Mouse (Mus musculus) B cell, adult 2 months (primary cell): ENCODE measurements at regions not wholly inside any gene's neighbourhood (a gene's known extent, or its start where the extent isn't known, plus 50 kb on each side); places are given as distances from the start of the nearest gene placed in this dataset.

ENCODE experiments used
- DNase-seq, 2 experiments: peaks; one replicate each; pipeline ENCODE4 v3.0.0; 2022

GRCm38 (mm10) chr11:114425447-114425846, 242.9 kb upstream of the Rpl38 start:
- no peak for DNase-seq

GRCm38 (mm10) chr11:114423322-114423721, 245.0 kb upstream of the Rpl38 start:
- DNase-seq: no peak

GRCm38 (mm10) chr11:114419002-114419401, 249.3 kb upstream of the Rpl38 start:
- peak; percentile 21 to 26 for DNase-seq

GRCm38 (mm10) chr11:114416168-114416567, 252.2 kb upstream of the Rpl38 start:
- DNase-seq: peak; percentile 18 to 36

- no peak for DNase-seq
Observed at GRCm38 (mm10) chr11:114404401-114404800, 263.9 kb upstream of the Rpl38 start.

- DNase-seq: no peak
Observed at GRCm38 (mm10) chr11:114402556-114403320, 265.6 kb upstream of the Rpl38 start.

- peak in 1 of 2 experiments; percentile 5 for DNase-seq
Observed at GRCm38 (mm10) chr11:114400701-114401100, 267.6 kb upstream of the Rpl38 start.

- peak in 1 of 2 experiments; percentile 17 for DNase-seq
Observed at GRCm38 (mm10) chr11:114392161-114392560, 276.2 kb upstream of the Rpl38 start.

- peak; percentile 62 to 69 for DNase-seq
Observed at GRCm38 (mm10) chr11:114391553-114391952, 276.8 kb upstream of the Rpl38 start.

GRCm38 (mm10) chr11:114387091-114387490, 281.2 kb upstream of the Rpl38 start:
- no peak for DNase-seq

GRCm38 (mm10) chr11:114379411-114379824, 288.9 kb upstream of the Rpl38 start:
- no peak for DNase-seq

- no peak for DNase-seq
Observed at GRCm38 (mm10) chr11:114375921-114376320, 292.4 kb upstream of the Rpl38 start.

- DNase-seq: no peak
Observed at GRCm38 (mm10) chr11:114370708-114371107, 297.6 kb upstream of the Rpl38 start.

- DNase-seq: no peak
Observed at GRCm38 (mm10) chr11:114367779-114368178, 300.5 kb upstream of the Rpl38 start.

GRCm38 (mm10) chr11:114360946-114361345, 294.1 kb upstream of the Sdk2 start:
- DNase-seq: no peak

GRCm38 (mm10) chr11:114360321-114360720, 293.5 kb upstream of the Sdk2 start:
- DNase-seq: no peak

- no peak for DNase-seq
Observed at GRCm38 (mm10) chr11:114352146-114352795, 285.4 kb upstream of the Sdk2 start.

- no peak for DNase-seq
Observed at GRCm38 (mm10) chr11:114336839-114337484, 270.1 kb upstream of the Sdk2 start.

GRCm38 (mm10) chr11:114335950-114336838, 269.3 kb upstream of the Sdk2 start:
- DNase-seq: no peak

GRCm38 (mm10) chr11:114331579-114332150, 264.8 kb upstream of the Sdk2 start:
- DNase-seq: no peak

- DNase-seq: no peak
Observed at GRCm38 (mm10) chr11:114330316-114330715, 263.5 kb upstream of the Sdk2 start.

GRCm38 (mm10) chr11:114322627-114323026, 255.8 kb upstream of the Sdk2 start:
- no peak for DNase-seq
